In the genomic region with DNA sequence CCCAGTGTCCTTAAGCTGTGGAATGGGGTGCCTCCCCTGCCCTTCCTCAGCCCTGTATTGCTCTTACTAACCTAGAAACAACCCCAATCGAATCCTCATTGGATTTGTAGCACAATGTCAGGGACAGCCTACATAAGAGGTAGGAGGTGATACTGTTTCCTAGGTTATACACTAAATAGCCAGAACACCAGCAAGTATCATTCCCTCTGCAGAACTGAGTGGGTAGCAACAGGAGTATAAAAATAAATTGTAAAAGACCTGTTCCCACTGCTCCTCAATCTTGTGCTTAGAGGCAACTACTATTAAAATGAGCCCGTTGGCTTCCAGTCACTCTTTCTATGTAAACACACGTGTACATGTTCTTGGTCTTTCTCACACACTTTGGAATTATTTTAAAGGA, we compare ENCODE assay signal across 24 mouse cellular contexts. TPM values are rescaled to one million over a fixed set of nuclear protein-coding genes. Genes with fewer than 3 reads are reported as not detected.
DNase-seq lines count a peak whose midpoint lies in the region; ATAC-seq and TF ChIP-seq lines count a peak whose summit lies in the region.
"Had no signal": no experiment of that assay in that cellular context is flagged by ENCODE, and none has a peak within 500 bp of the region (broad histone marks: within the 10 kb centered on the region; RNA-seq: fewer than 3 reads in every experiment).

No protein-coding gene starts in this region.

- no peaks in the 10 kb centered on the region for H3K27me3 ChIP-seq in megakaryocyte, embryonic 14.5 days (replicated peaks)
- no peaks in the 10 kb centered on the region for H3K27me3 ChIP-seq in intestine, postnatal 0 days (replicated peaks; ENCODE audit: control insufficient read depth, insufficient read depth, low read length)
- H3K27me3 ChIP-seq in forebrain, embryonic 12.5 days: no peaks in the 10 kb centered on the region
- H3K27me3 ChIP-seq: embryonic facial prominence, embryonic 12.5 days; Patski had no signal

- no peak for ATAC-seq in CD4-positive, CD25-positive, alpha-beta regulatory T cell, adult 4 months
- no peak for ATAC-seq in megakaryocyte, adult 5-6 weeks (ENCODE audit: poor library complexity, severe bottlenecking)
- no peak for ATAC-seq in intestine, postnatal 0 days
- no peak for ATAC-seq in forebrain, embryonic 12.5 days (ENCODE audit: low FRiP score)
- ATAC-seq: forebrain, embryonic 14.5 days; forebrain, embryonic 16.5 days; Patski had no signal

- no peaks in the 10 kb centered on the region for H3K36me3 ChIP-seq in megakaryocyte, embryonic 14.5 days (replicated peaks; ENCODE audit: low read length)
- H3K36me3 ChIP-seq in intestine, postnatal 0 days (ENCODE audit: control insufficient read depth, insufficient read depth): no peaks in the 10 kb centered on the region
- no peaks in the 10 kb centered on the region for H3K36me3 ChIP-seq in forebrain, embryonic 12.5 days (replicated peaks)
- H3K36me3 ChIP-seq: embryonic facial prominence, embryonic 10.5 days; embryonic facial prominence, embryonic 12.5 days; G1E had no signal

- no peak for TF ChIP-seq CTCF in intestine, postnatal 0 days (IDR thresholded peaks at IDR 0.05; ENCODE audit: low read depth)

- H3K9ac ChIP-seq in intestine, postnatal 0 days (ENCODE audit: low read depth, low read length): no peak overlapping the region
- no peak overlapping the region for H3K9ac ChIP-seq in forebrain, embryonic 12.5 days
- H3K9ac ChIP-seq: embryonic facial prominence, embryonic 12.5 days had no signal

- WGBS in intestine, postnatal 0 days: 78% methylated on average over 3 of the region's 3 CpGs
- WGBS in forebrain, embryonic 12.5 days: 80% methylated on average over 3 of the region's 3 CpGs

- H3K9me3 ChIP-seq in megakaryocyte, embryonic 14.5 days: no peaks in the 10 kb centered on the region
- no peaks in the 10 kb centered on the region for H3K9me3 ChIP-seq in intestine, postnatal 0 days (ENCODE audit: control insufficient read depth)
- H3K9me3 ChIP-seq in forebrain, embryonic 12.5 days: no peaks in the 10 kb centered on the region
- H3K9me3 ChIP-seq: embryonic facial prominence, embryonic 10.5 days; embryonic facial prominence, embryonic 12.5 days; G1E had no signal

- peaks cover 57% of the 10 kb centered on the region for H3K4me1 ChIP-seq in megakaryocyte, embryonic 14.5 days
- no peaks in the 10 kb centered on the region for H3K4me1 ChIP-seq in intestine, postnatal 0 days (replicated peaks; ENCODE audit: control insufficient read depth, insufficient read depth, low read length)
- H3K4me1 ChIP-seq in forebrain, embryonic 12.5 days: no peaks in the 10 kb centered on the region

- H3K27ac ChIP-seq in intestine, postnatal 0 days (ENCODE audit: low read depth, low read length): no peak overlapping the region
- no peak overlapping the region for H3K27ac ChIP-seq in forebrain, embryonic 12.5 days
- H3K27ac ChIP-seq: embryonic facial prominence, embryonic 10.5 days; embryonic facial prominence, embryonic 12.5 days had no signal

- peak; percentile 20 for DNase-seq in CD4-positive, CD25-positive, alpha-beta regulatory T cell, adult 2 months (ENCODE audit: low read depth, low spot score)
- peak; percentile 22 for DNase-seq in A20 (ENCODE audit: low read depth, low spot score)
- DNase-seq in brain, adult 2 months (ENCODE audit: low read depth, low spot score): peak; percentile 21
- DNase-seq: adrenal gland, adult 8-10 months; adrenal gland, postnatal 14 days; adrenal gland, postnatal 36 days; cerebellum, adult 11 months; cerebellum, adult 18-20 months; cerebellum, adult 8-10 months; cerebellum, adult 9-11 months; cerebellum, postnatal 14 days; cerebellum, postnatal 36 days; embryo, embryonic 11 days had no signal

- peak overlapping the region; percentile 8 for H3K4me3 ChIP-seq in megakaryocyte, embryonic 14.5 days (replicated peaks)
- no peak overlapping the region for H3K4me3 ChIP-seq in intestine, postnatal 0 days (ENCODE audit: low read depth, low read length)
- H3K4me3 ChIP-seq in forebrain, embryonic 12.5 days (replicated peaks): no peak overlapping the region
- H3K4me3 ChIP-seq: embryonic facial prominence, embryonic 10.5 days; embryonic facial prominence, embryonic 12.5 days had no signal

- H3K4me2 ChIP-seq in intestine, postnatal 0 days (replicated peaks; ENCODE audit: low read depth): no peak overlapping the region
- no peak overlapping the region for H3K4me2 ChIP-seq in forebrain, embryonic 12.5 days
- H3K4me2 ChIP-seq: embryonic facial prominence, embryonic 12.5 days had no signal

RNA-seq across cellular contexts. Expression of a gene that starts 52.2 kb away (rescaled TPM):
- polyA plus RNA-seq in CD4-positive, CD25-positive, alpha-beta regulatory T cell, adult 4 months (2017; shearing (Covaris generic)): 10 to 100 TPM; 36.6 to 47.4 TPM
- polyA plus RNA-seq in megakaryocyte, embryonic 14.5 days (2012; ENCODE audit: insufficient read depth, low replicate concordance): 1.8 and 3.0 TPM in 2 replicates
- total RNA-seq in megakaryocyte, adult 5-6 weeks (2015): 16.1 and 21.2 TPM in 2 replicates
- total RNA-seq in megakaryocyte, adult 5-6 weeks (2017): 17.0 and 29.6 TPM in 2 replicates
- polyA plus RNA-seq in intestine, postnatal 0 days (2015; fragmentation: Nextera tagmentation; extraction: Ambion mirVana): 3.3 and 3.7 TPM in 2 replicates
- 0.92 and 1.5 TPM in 2 replicates for polyA plus RNA-seq in forebrain, embryonic 12.5 days (2016; fragmentation: Nextera tagmentation; extraction: Ambion mirVana)
